In genomic region chr7:25672442-25672841, GRCm38 (mm10) we compare ENCODE assay signal across 19 mouse cellular contexts. TPM values are rescaled to one million over a fixed set of nuclear protein-coding genes. Genes with fewer than 3 reads are reported as not detected.
DNase-seq lines count a peak whose midpoint lies in the region; ATAC-seq and TF ChIP-seq lines count a peak whose summit lies in the region.
"Had no signal": no experiment of that assay in that cellular context is flagged by ENCODE, and none has a peak within 500 bp of the region (broad histone marks: within the 10 kb centered on the region; RNA-seq: fewer than 3 reads in every experiment).

No protein-coding gene starts in this region.

- no peaks in the 10 kb centered on the region for H3K4me1 ChIP-seq in kidney, postnatal 0 days (replicated peaks; ENCODE audit: insufficient read depth, low read length)
- peaks cover 8% of the 10 kb centered on the region for H3K4me1 ChIP-seq in kidney, embryonic 16.5 days (ENCODE audit: insufficient read depth, low read length)
- H3K4me1 ChIP-seq in midbrain, postnatal 0 days (ENCODE audit: insufficient read depth, low read length), result no peaks in the 10 kb centered on the region
- H3K4me1 ChIP-seq in midbrain, embryonic 10.5 days, result peaks cover 10% of the 10 kb centered on the region
- 0 out of 2 replicates have a peak, but pooled peaks cover 3% of the 10 kb centered on the region for H3K4me1 ChIP-seq in stomach, postnatal 0 days (replicated peaks; ENCODE audit: control insufficient read depth, insufficient read depth)
- H3K4me1 ChIP-seq in heart, embryonic 10.5 days, result peaks cover 10% of the 10 kb centered on the region; the same call in 1 of the 2 replicates

- H3K9ac ChIP-seq in kidney, postnatal 0 days (ENCODE audit: low read depth, low read length), result no peak overlapping the region
- no peak overlapping the region for H3K9ac ChIP-seq in kidney, embryonic 16.5 days (replicated peaks; ENCODE audit: low read length)
- no peak overlapping the region for H3K9ac ChIP-seq in midbrain, postnatal 0 days (replicated peaks; ENCODE audit: low read length, poor library complexity, severe bottlenecking)
- no peak overlapping the region for H3K9ac ChIP-seq in stomach, postnatal 0 days (ENCODE audit: low read length)
- H3K9ac ChIP-seq: forebrain, embryonic 13.5 days; lung, embryonic 15.5 days; neural tube, embryonic 13.5 days had no signal

- H3K9me3 ChIP-seq in kidney, postnatal 0 days (replicated peaks; ENCODE audit: low read length), result no peaks in the 10 kb centered on the region
- H3K9me3 ChIP-seq in kidney, embryonic 16.5 days (ENCODE audit: low read length), result no peaks in the 10 kb centered on the region
- no peaks in the 10 kb centered on the region for H3K9me3 ChIP-seq in midbrain, postnatal 0 days (ENCODE audit: low read length)
- no peaks in the 10 kb centered on the region for H3K9me3 ChIP-seq in midbrain, embryonic 10.5 days (replicated peaks)
- H3K9me3 ChIP-seq in stomach, postnatal 0 days (ENCODE audit: control insufficient read depth, low read length), result no peaks in the 10 kb centered on the region
- peaks cover 4% of the 10 kb centered on the region for H3K9me3 ChIP-seq in heart, embryonic 10.5 days
- H3K9me3 ChIP-seq: forebrain, embryonic 13.5 days; lung, embryonic 15.5 days; neural tube, embryonic 13.5 days had no signal

- DNase-seq in kidney, postnatal 0 days (ENCODE audit: low spot score), result no peak
- DNase-seq in midbrain, postnatal 0 days (ENCODE audit: low spot score), result no peak
- DNase-seq in midbrain, embryonic 10.5 days (ENCODE audit: low spot score), result no peak
- DNase-seq in R1 (ENCODE audit: low read depth, low spot score), result peak; percentile 85
- no peak for DNase-seq in stomach, postnatal 0 days (ENCODE audit: low spot score)
- DNase-seq in heart, embryonic 10.5 days (ENCODE audit: low spot score), result no peak
- DNase-seq: cerebellum, postnatal 14 days; embryo, embryonic 11 days; layer of hippocampus, adult 9-11 months; right cerebral cortex, postnatal 14 days; thymus, postnatal 36 days had no signal

- H3K4me3 ChIP-seq in kidney, postnatal 0 days (replicated peaks; ENCODE audit: low read depth, low read length), result no peak overlapping the region
- H3K4me3 ChIP-seq in kidney, embryonic 16.5 days (ENCODE audit: low read length), result no peak overlapping the region
- H3K4me3 ChIP-seq in midbrain, postnatal 0 days (ENCODE audit: low read depth, low read length), result no peak overlapping the region
- H3K4me3 ChIP-seq in midbrain, embryonic 10.5 days, result no peak overlapping the region
- no peak overlapping the region for H3K4me3 ChIP-seq in stomach, postnatal 0 days (ENCODE audit: low read depth, low read length)
- H3K4me3 ChIP-seq in heart, embryonic 10.5 days, result no peak overlapping the region
- H3K4me3 ChIP-seq: forebrain, embryonic 13.5 days; lung, embryonic 15.5 days; megakaryocyte, embryonic 14.5 days; neural tube, embryonic 13.5 days had no signal

- no peak for ATAC-seq in kidney, postnatal 0 days (replicated peaks; ENCODE audit: low FRiP score, low read depth)
- ATAC-seq in kidney, embryonic 16.5 days (ENCODE audit: low FRiP score, low TSS enrichment), result no peak
- ATAC-seq in midbrain, postnatal 0 days (ENCODE audit: low FRiP score), result no peak
- ATAC-seq in stomach, postnatal 0 days (ENCODE audit: low FRiP score, low TSS enrichment), result no peak
- ATAC-seq: forebrain, embryonic 13.5 days; intestine, embryonic 16.5 days had no signal

- no peak overlapping the region for H3K27ac ChIP-seq in kidney, postnatal 0 days
- H3K27ac ChIP-seq in kidney, embryonic 16.5 days (ENCODE audit: low read length), result no peak overlapping the region
- H3K27ac ChIP-seq in midbrain, postnatal 0 days (ENCODE audit: low read depth, low read length), result no peak overlapping the region
- H3K27ac ChIP-seq in midbrain, embryonic 10.5 days (replicated peaks), result no peak overlapping the region
- no peak overlapping the region for H3K27ac ChIP-seq in stomach, postnatal 0 days (replicated peaks)
- H3K27ac ChIP-seq in heart, embryonic 10.5 days, result no peak overlapping the region
- H3K27ac ChIP-seq: forebrain, embryonic 13.5 days; lung, embryonic 15.5 days; neural tube, embryonic 13.5 days had no signal

- no peaks in the 10 kb centered on the region for H3K27me3 ChIP-seq in kidney, postnatal 0 days (ENCODE audit: insufficient read depth, low read length)
- peaks cover 29% of the 10 kb centered on the region for H3K27me3 ChIP-seq in kidney, embryonic 16.5 days (ENCODE audit: insufficient read depth, low read length)
- H3K27me3 ChIP-seq in midbrain, postnatal 0 days (ENCODE audit: insufficient read depth, low read length), result 0 out of 2 replicates have a peak, but pooled peaks cover 5% of the 10 kb centered on the region
- H3K27me3 ChIP-seq in midbrain, embryonic 10.5 days (ENCODE audit: low read depth, poor library complexity, severe bottlenecking), result peaks cover 42% of the 10 kb centered on the region
- no peaks in the 10 kb centered on the region for H3K27me3 ChIP-seq in stomach, postnatal 0 days (ENCODE audit: control insufficient read depth, insufficient read depth, low read length)
- H3K27me3 ChIP-seq in heart, embryonic 10.5 days (ENCODE audit: insufficient read depth, poor library complexity, severe bottlenecking), result peaks cover 37% of the 10 kb centered on the region
- H3K27me3 ChIP-seq: CH12.LX had no signal

- TF ChIP-seq EP300 in stomach, postnatal 0 days (optimal IDR thresholded peaks at IDR 0.05), result no peak

- H3K4me2 ChIP-seq in kidney, postnatal 0 days (ENCODE audit: low read length), result no peak overlapping the region
- no peak overlapping the region for H3K4me2 ChIP-seq in kidney, embryonic 16.5 days (replicated peaks; ENCODE audit: low read depth, low read length)
- H3K4me2 ChIP-seq in midbrain, postnatal 0 days (ENCODE audit: low read depth, low read length, poor library complexity, severe bottlenecking), result no peak overlapping the region
- no peak overlapping the region for H3K4me2 ChIP-seq in stomach, postnatal 0 days (replicated peaks; ENCODE audit: low read depth)
- H3K4me2 ChIP-seq: forebrain, embryonic 13.5 days; lung, embryonic 15.5 days; neural tube, embryonic 13.5 days had no signal

- peaks cover 10% of the 10 kb centered on the region; the same call in 1 of the 2 replicates for H3K36me3 ChIP-seq in kidney, postnatal 0 days (ENCODE audit: insufficient read depth, low read length)
- peaks cover 14% of the 10 kb centered on the region for H3K36me3 ChIP-seq in kidney, embryonic 16.5 days (ENCODE audit: insufficient read depth, low read length)
- H3K36me3 ChIP-seq in midbrain, postnatal 0 days (ENCODE audit: insufficient read depth, low read length), result peaks cover 21% of the 10 kb centered on the region
- peaks cover 19% of the 10 kb centered on the region for H3K36me3 ChIP-seq in midbrain, embryonic 10.5 days
- H3K36me3 ChIP-seq in stomach, postnatal 0 days (ENCODE audit: control insufficient read depth, insufficient read depth, low read length), result 0 out of 2 replicates have a peak, but pooled peaks cover 5% of the 10 kb centered on the region
- peaks cover 21% of the 10 kb centered on the region for H3K36me3 ChIP-seq in heart, embryonic 10.5 days

- WGBS in kidney, postnatal 0 days, result 57% methylated on average over 4 of the region's 4 CpGs
- WGBS in kidney, embryonic 16.5 days, result 54% methylated on average over 4 of the region's 4 CpGs
- WGBS in midbrain, postnatal 0 days, result 58% methylated on average over 4 of the region's 4 CpGs
- 58% methylated on average over 4 of the region's 4 CpGs for WGBS in midbrain, embryonic 10.5 days
- 52% methylated on average over 4 of the region's 4 CpGs for WGBS in stomach, postnatal 0 days
- 49% methylated on average over 4 of the region's 4 CpGs for WGBS in heart, embryonic 10.5 days

- 0 out of 2 replicates have a peak, but pooled peaks have one; percentile 12 for TF ChIP-seq CTCF in kidney, postnatal 0 days (IDR thresholded peaks at IDR 0.05; ENCODE audit: low read depth)
- 0 out of 2 replicates have a peak, but pooled peaks have one; percentile 21 for TF ChIP-seq CTCF in midbrain, postnatal 0 days (IDR thresholded peaks at IDR 0.05)
- peak; percentile 35 for TF ChIP-seq CTCF in stomach, postnatal 0 days (IDR thresholded peaks at IDR 0.05; ENCODE audit: low read depth)

RNA-seq across cellular contexts. Expression of gene Tmem91, which starts 2.5 kb away (rescaled TPM):
- polyA plus RNA-seq in kidney, postnatal 0 days (2015; fragmentation: Nextera tagmentation; extraction: Ambion mirVana), result 1.0 and 1.1 TPM in 2 replicates
- polyA plus RNA-seq in kidney, embryonic 16.5 days (2015; fragmentation: Nextera tagmentation; extraction: Ambion mirVana), result 2.3 and 3.7 TPM in 2 replicates
- total RNA-seq in midbrain, postnatal 0 days (2014; rRNA removed), result 60.8 and 94.4 TPM in 2 replicates
- 186 and 200 TPM in 2 replicates for polyA plus RNA-seq in midbrain, postnatal 0 days (2015; fragmentation: Nextera tagmentation; extraction: Ambion mirVana)
- 2.7 and 3.2 TPM in 2 replicates for polyA plus RNA-seq in midbrain, embryonic 10.5 days (2016; fragmentation: Nextera tagmentation; extraction: Ambion mirVana)
- polyA plus RNA-seq in stomach, postnatal 0 days (2015; fragmentation: Nextera tagmentation; extraction: Ambion mirVana), result 0.78 and 0.92 TPM in 2 replicates
- polyA plus RNA-seq in heart, embryonic 10.5 days (2016; fragmentation: Nextera tagmentation; extraction: Ambion mirVana), result 1.1 and 1.9 TPM in 2 replicates
- total RNA-seq: hematopoietic stem cell, adult 5-6 weeks had no signal

RNA-seq across cellular contexts. Expression of gene B9d2, which starts 8.1 kb away (rescaled TPM):
- polyA plus RNA-seq in kidney, postnatal 0 days (2015; fragmentation: Nextera tagmentation; extraction: Ambion mirVana), result 31.4 and 32.3 TPM in 2 replicates
- polyA plus RNA-seq in kidney, embryonic 16.5 days (2015; fragmentation: Nextera tagmentation; extraction: Ambion mirVana), result 35.0 and 35.8 TPM in 2 replicates
- total RNA-seq in midbrain, postnatal 0 days (2014; rRNA removed), result 22.8 and 32.1 TPM in 2 replicates
- polyA plus RNA-seq in midbrain, postnatal 0 days (2015; fragmentation: Nextera tagmentation; extraction: Ambion mirVana), result 58.2 and 67.2 TPM in 2 replicates
- polyA plus RNA-seq in midbrain, embryonic 10.5 days (2016; fragmentation: Nextera tagmentation; extraction: Ambion mirVana), result 38.9 TPM in 2 replicates
- 11.6 and 12.5 TPM in 2 replicates for polyA plus RNA-seq in stomach, postnatal 0 days (2015; fragmentation: Nextera tagmentation; extraction: Ambion mirVana)
- 34.2 and 35.8 TPM in 2 replicates for polyA plus RNA-seq in heart, embryonic 10.5 days (2016; fragmentation: Nextera tagmentation; extraction: Ambion mirVana)

RNA-seq across cellular contexts. Expression of gene Exosc5, which starts 13.5 kb away (rescaled TPM):
- polyA plus RNA-seq in kidney, postnatal 0 days (2015; fragmentation: Nextera tagmentation; extraction: Ambion mirVana), result 76.8 and 78.6 TPM in 2 replicates
- 90.0 and 92.6 TPM in 2 replicates for polyA plus RNA-seq in kidney, embryonic 16.5 days (2015; fragmentation: Nextera tagmentation; extraction: Ambion mirVana)
- 19.7 and 29.4 TPM in 2 replicates for total RNA-seq in midbrain, postnatal 0 days (2014; rRNA removed)
- polyA plus RNA-seq in midbrain, postnatal 0 days (2015; fragmentation: Nextera tagmentation; extraction: Ambion mirVana), result 27.3 and 29.5 TPM in 2 replicates
- 65.0 and 81.4 TPM in 2 replicates for polyA plus RNA-seq in midbrain, embryonic 10.5 days (2016; fragmentation: Nextera tagmentation; extraction: Ambion mirVana)
- polyA plus RNA-seq in stomach, postnatal 0 days (2015; fragmentation: Nextera tagmentation; extraction: Ambion mirVana), result 63.8 and 65.1 TPM in 2 replicates
- 50.6 and 74.8 TPM in 2 replicates for polyA plus RNA-seq in heart, embryonic 10.5 days (2016; fragmentation: Nextera tagmentation; extraction: Ambion mirVana)

RNA-seq across cellular contexts. Expression of gene Bckdha, which starts 13.7 kb away (rescaled TPM):
- polyA plus RNA-seq in kidney, postnatal 0 days (2015; fragmentation: Nextera tagmentation; extraction: Ambion mirVana), result 90.1 and 96.3 TPM in 2 replicates
- 90.3 and 91.7 TPM in 2 replicates for polyA plus RNA-seq in kidney, embryonic 16.5 days (2015; fragmentation: Nextera tagmentation; extraction: Ambion mirVana)
- total RNA-seq in midbrain, postnatal 0 days (2014; rRNA removed), result 64.9 and 78.2 TPM in 2 replicates
- polyA plus RNA-seq in midbrain, postnatal 0 days (2015; fragmentation: Nextera tagmentation; extraction: Ambion mirVana), result 40.7 and 50.9 TPM in 2 replicates
- polyA plus RNA-seq in midbrain, embryonic 10.5 days (2016; fragmentation: Nextera tagmentation; extraction: Ambion mirVana), result 45.2 and 48.2 TPM in 2 replicates
- polyA plus RNA-seq in stomach, postnatal 0 days (2015; fragmentation: Nextera tagmentation; extraction: Ambion mirVana), result 63.8 and 70.3 TPM in 2 replicates
- 51.7 and 51.8 TPM in 2 replicates for polyA plus RNA-seq in heart, embryonic 10.5 days (2016; fragmentation: Nextera tagmentation; extraction: Ambion mirVana)

RNA-seq across cellular contexts. Expression of gene Tgfb1, which starts 14.4 kb away (rescaled TPM):
- 3.2 and 3.6 TPM in 2 replicates for polyA plus RNA-seq in kidney, postnatal 0 days (2015; fragmentation: Nextera tagmentation; extraction: Ambion mirVana)
- polyA plus RNA-seq in kidney, embryonic 16.5 days (2015; fragmentation: Nextera tagmentation; extraction: Ambion mirVana), result 2.9 and 3.7 TPM in 2 replicates
- total RNA-seq in midbrain, postnatal 0 days (2014; rRNA removed), result 2.2 and 2.5 TPM in 2 replicates
- 0.53 and 0.88 TPM in 2 replicates for polyA plus RNA-seq in midbrain, postnatal 0 days (2015; fragmentation: Nextera tagmentation; extraction: Ambion mirVana)
- polyA plus RNA-seq in midbrain, embryonic 10.5 days (2016; fragmentation: Nextera tagmentation; extraction: Ambion mirVana), result 0.98 and 1.7 TPM in 2 replicates
- polyA plus RNA-seq in stomach, postnatal 0 days (2015; fragmentation: Nextera tagmentation; extraction: Ambion mirVana), result 1.4 and 1.6 TPM in 2 replicates
- 4.1 and 4.8 TPM in 2 replicates for polyA plus RNA-seq in heart, embryonic 10.5 days (2016; fragmentation: Nextera tagmentation; extraction: Ambion mirVana)

Comparison
In these comparisons a context has a peak if more than half of its experiments do, and no peak if none do; other contexts are left out.
1. RNA of gene Tmem91, which starts 2.5 kb away (polyA plus RNA-seq): 186 to 200 TPM in midbrain, postnatal 0 days; 2.7 to 3.2 TPM in midbrain, embryonic 10.5 days, 2.3 to 3.7 TPM in kidney, embryonic 16.5 days, 1.1 to 1.9 TPM in heart, embryonic 10.5 days, 1.0 to 1.1 TPM in kidney, postnatal 0 days and 0.78 to 0.92 TPM in stomach, postnatal 0 days; every median in the first group is over 10 times any median in the second.
2. Peak in every context shown above with its lines, with median percentiles within 50 percentile points of each other: CTCF ChIP-seq.